Mouse (Mus musculus) liver, postnatal 0 days (tissue): ENCODE data around the gene Fgf13. TPM values are rescaled to one million over a fixed set of nuclear protein-coding genes. Genes with fewer than 3 reads are reported as not detected.
A peak's percentile ranks its signal among the peaks of the same experiment; 100 is the strongest.

ENCODE experiments used
- ATAC-seq: fragments of 200-750 bp; cut with Nextera tagmentation; 2 replicates; pipeline ENCODE4 v1.8.0; 2017; ENCODE audit warnings: mild to moderate bottlenecking, moderate library complexity
- DNase-seq: peaks from one replicate; pipeline ENCODE4 v3.0.0-alpha.2; 2016
- H3K27ac ChIP-seq: fragments of 300-500 bp; sonication (generic); 2 replicates; pipeline ENCODE4 v1.5.1; 2014; ENCODE audit warnings: antibody characterized with exemption, moderate library complexity, mild to moderate bottlenecking, low read depth
- H3K27me3 ChIP-seq: fragments of 300-500 bp; sonication (generic); 2 replicates; pipeline ENCODE4 v1.6.1; 2014; ENCODE audit warnings: low read length, control low read depth, mixed read lengths; ENCODE audit not compliant: insufficient read depth
- H3K36me3 ChIP-seq: fragments of 300-500 bp; sonication (generic); replicated peaks from 2 replicates; pipeline ENCODE4 v1.6.1; 2014; ENCODE audit warnings: mild to moderate bottlenecking, control low read depth, low read length, moderate library complexity, mixed read lengths; ENCODE audit not compliant: insufficient read depth
- H3K4me1 ChIP-seq: fragments of 300-500 bp; sonication (generic); 2 replicates; pipeline ENCODE4 v1.6.1; 2014; ENCODE audit warnings: antibody characterized with exemption, mild to moderate bottlenecking, control low read depth; ENCODE audit not compliant: insufficient read depth
- H3K4me2 ChIP-seq: fragments of 300-500 bp; sonication (generic); 2 replicates; pipeline ENCODE4 v1.6.1; 2014; ENCODE audit warnings: low read depth, mild to moderate bottlenecking, low read length, moderate library complexity, mixed read lengths
- H3K4me3 ChIP-seq: fragments of 300-500 bp; sonication (generic); 2 replicates; pipeline ENCODE4 v1.5.1; 2014; ENCODE audit warnings: low read depth, low read length
- H3K9ac ChIP-seq: fragments of 300-500 bp; sonication (generic); replicated peaks from 2 replicates; pipeline ENCODE4 v1.6.1; 2014; ENCODE audit warnings: mild to moderate bottlenecking, moderate library complexity
- H3K9me3 ChIP-seq: fragments of 300-500 bp; sonication (generic); 2 replicates; pipeline ENCODE4 v1.6.1; 2016; ENCODE audit warnings: mild to moderate bottlenecking, control low read depth, low read length, mixed read lengths
- CTCF ChIP-seq: sonication (generic); IDR thresholded peaks from 2 replicates; pipeline ENCODE4 v1.5.1; 2016; ENCODE audit warnings: antibody characterized with exemption, low read depth
- EP300 ChIP-seq: IDR thresholded peaks from 2 replicates; pipeline ENCODE4 v1.6.1; 2016; ENCODE audit warnings: antibody characterized with exemption, low read depth, mild to moderate bottlenecking
- WGBS: fragments of 180-500 bp; shearing (Covaris S2); extraction: QIAGEN DNeasy Blood & Tissue Kit; methylation state at CpG from one replicate; pipeline ENCODE4 v1.1.7; 2014; ENCODE audit not compliant: insufficient replicate concordance; 5-methylcytosine and 5-hydroxymethylcytosine counted together
- polyA plus RNA-seq: library from polyadenylated mRNA; unstranded; fragments of >200 nt; fragmentation: Nextera tagmentation; extraction: Ambion mirVana; gene quantifications from 2 replicates; pipeline ENCODE4 v1.2.1, GENCODE M21; 2015

Gene Fgf13
- polyA plus RNA-seq, result 0.50 and 0.62 TPM in 2 replicates

GRCm38 (mm10) chrX:59567695-59568431, at the start of gene Fgf13:
Gene Fgf13 (minus strand): TSS chrX:59568071.
- Histone ChIP-seq H3K9ac (no peak within 1 kb of the TSS; the same call in 1 of the 2 replicates), H3K9me3 (no peaks in the 10 kb centered on the region), H3K36me3 (no peaks in the 10 kb centered on the region), H3K27me3 (peaks cover 25% of the 10 kb centered on the region), H3K4me1 (no peaks in the 10 kb centered on the region), H3K27ac (no peak within 1 kb of the TSS), H3K4me3 (peak within 1 kb of the TSS; percentile 44), H3K4me2 (peak within 1 kb of the TSS; percentile 69)
- DNase-seq, result peak; percentile 18
- WGBS, result 22% methylated on average over 35 of the region's 47 CpGs
- TF ChIP-seq EP300, result no peak
- TF ChIP-seq CTCF, result no peak
- no peak; the same call in 1 of the 2 replicates for ATAC-seq

GRCm38 (mm10) chrX:59606535-59606934, 38.7 kb upstream of the Fgf13 start:
- Histone ChIP-seq H3K27ac (no peak overlapping the region), H3K4me2 (no peak overlapping the region), H3K9me3 (no peaks in the 10 kb centered on the region), H3K27me3 (no peaks in the 10 kb centered on the region), H3K4me3 (no peak overlapping the region), H3K9ac (no peak overlapping the region), H3K4me1 (no peaks in the 10 kb centered on the region), H3K36me3 (no peaks in the 10 kb centered on the region)
- TF ChIP-seq EP300 (no peak), CTCF (peak; percentile 38)
- DNase-seq (no peak), ATAC-seq (no peak)
- WGBS, result 43% methylated on average over 1 of the region's 1 CpGs

GRCm38 (mm10) chrX:59589050-59589449, 21.2 kb upstream of the Fgf13 start:
- ATAC-seq, result no peak
- DNase-seq, result no peak
- H3K9ac ChIP-seq, result no peak overlapping the region
- TF ChIP-seq EP300, result no peak
- no peak for TF ChIP-seq CTCF
- H3K4me2 ChIP-seq, result no peak overlapping the region
- no peak overlapping the region for H3K27ac ChIP-seq
- no peaks in the 10 kb centered on the region for H3K9me3 ChIP-seq
- no peaks in the 10 kb centered on the region for H3K36me3 ChIP-seq
- WGBS, result 36% methylated on average over 5 of the region's 5 CpGs
- H3K4me3 ChIP-seq, result no peak overlapping the region
- no peaks in the 10 kb centered on the region for H3K27me3 ChIP-seq
- H3K4me1 ChIP-seq, result no peaks in the 10 kb centered on the region

GRCm38 (mm10) chrX:59585508-59586186, 17.8 kb upstream of the Fgf13 start:
- 68% methylated on average over 11 of the region's 11 CpGs for WGBS
- no peak for ATAC-seq
- Histone ChIP-seq H3K4me3 (no peak overlapping the region), H3K36me3 (no peaks in the 10 kb centered on the region), H3K9ac (no peak overlapping the region), H3K4me2 (no peak overlapping the region), H3K9me3 (no peaks in the 10 kb centered on the region), H3K27ac (no peak overlapping the region), H3K4me1 (no peaks in the 10 kb centered on the region), H3K27me3 (no peaks in the 10 kb centered on the region)
- TF ChIP-seq CTCF (no peak), EP300 (no peak)
- DNase-seq, result no peak

GRCm38 (mm10) chrX:59584034-59584433, 16.2 kb upstream of the Fgf13 start:
- ATAC-seq (no peak), DNase-seq (no peak)
- Histone ChIP-seq H3K36me3 (no peaks in the 10 kb centered on the region), H3K27ac (no peak overlapping the region), H3K4me2 (no peak overlapping the region), H3K9me3 (no peaks in the 10 kb centered on the region), H3K4me3 (no peak overlapping the region), H3K9ac (no peak overlapping the region), H3K27me3 (no peaks in the 10 kb centered on the region), H3K4me1 (no peaks in the 10 kb centered on the region)
- TF ChIP-seq EP300 (no peak), CTCF (no peak)

- H3K4me1 ChIP-seq, result no peaks in the 10 kb centered on the region
- DNase-seq (peak; percentile 19), ATAC-seq (no peak)
- no peak overlapping the region for H3K27ac ChIP-seq
- H3K36me3 ChIP-seq, result no peaks in the 10 kb centered on the region
- WGBS, result 24% methylated on average over 51 of the region's 75 CpGs
- TF ChIP-seq EP300 (no peak), CTCF (no peak)
- H3K4me2 ChIP-seq, result peak overlapping the region; percentile 69
- no peak overlapping the region for H3K9ac ChIP-seq
- H3K27me3 ChIP-seq, result peaks cover 25% of the 10 kb centered on the region
- H3K9me3 ChIP-seq, result no peaks in the 10 kb centered on the region
- peak overlapping the region; percentile 44 for H3K4me3 ChIP-seq
Measured at GRCm38 (mm10) chrX:59566826-59567694, 811 bp downstream of the Fgf13 start.
